In genomic region chr5:8541120-8542117, GRCm38 (mm10) we compare ENCODE assay signal across 13 mouse cellular contexts.
"Had no signal": no experiment of that assay in that cellular context is flagged by ENCODE, and none has a peak within 500 bp of the region (broad histone marks: within the 10 kb centered on the region; RNA-seq: fewer than 3 reads in every experiment).

No protein-coding gene starts in this region.

- ATAC-seq: intestine, embryonic 15.5 days; liver, embryonic 12.5 days; midbrain, embryonic 15.5 days had no signal

- H3K4me1 ChIP-seq: intestine, embryonic 15.5 days; limb, embryonic 15.5 days; liver, embryonic 12.5 days; lung, embryonic 15.5 days; midbrain, embryonic 15.5 days; neural tube, embryonic 12.5 days had no signal

- H3K27ac ChIP-seq: intestine, embryonic 15.5 days; left cerebral cortex, adult 2 months; limb, embryonic 15.5 days; liver, embryonic 12.5 days; lung, embryonic 15.5 days; midbrain, embryonic 15.5 days; neural tube, embryonic 12.5 days; stomach, postnatal 0 days had no signal

- H3K36me3 ChIP-seq: intestine, embryonic 15.5 days; limb, embryonic 15.5 days; liver, embryonic 12.5 days; lung, embryonic 15.5 days; midbrain, embryonic 15.5 days; neural tube, embryonic 12.5 days had no signal

- H3K4me3 ChIP-seq: intestine, embryonic 15.5 days; left cerebral cortex, adult 2 months; limb, embryonic 15.5 days; liver, embryonic 12.5 days; lung, embryonic 15.5 days; midbrain, embryonic 15.5 days; neural tube, embryonic 12.5 days had no signal

- H3K9ac ChIP-seq: intestine, embryonic 15.5 days; limb, embryonic 15.5 days; liver, embryonic 12.5 days; lung, embryonic 15.5 days; midbrain, embryonic 15.5 days; neural tube, embryonic 12.5 days had no signal

- DNase-seq: kidney, adult 18-20 months; kidney, postnatal 14 days; lung, postnatal 36 days; thymus, adult 18-20 months; thymus, postnatal 14 days had no signal

- H3K4me2 ChIP-seq: intestine, embryonic 15.5 days; limb, embryonic 15.5 days; liver, embryonic 12.5 days; lung, embryonic 15.5 days; midbrain, embryonic 15.5 days; neural tube, embryonic 12.5 days had no signal

- H3K9me3 ChIP-seq: intestine, embryonic 15.5 days; limb, embryonic 15.5 days; liver, embryonic 12.5 days; lung, embryonic 15.5 days; midbrain, embryonic 15.5 days; neural tube, embryonic 12.5 days had no signal

- H3K27me3 ChIP-seq: intestine, embryonic 15.5 days; limb, embryonic 15.5 days; liver, embryonic 12.5 days; lung, embryonic 15.5 days; midbrain, embryonic 15.5 days; neural tube, embryonic 12.5 days had no signal
